Mouse (Mus musculus) forebrain, embryonic 16.5 days (tissue): Measurements from ENCODE around the gene Pan3. TPM values are rescaled to one million over a fixed set of nuclear protein-coding genes. Genes with fewer than 3 reads are reported as not detected.
"Not testable (repeated sequence)": the region's sequence is repeated elsewhere in the genome, so short reads cannot be mapped to it uniquely, and the experiment has no call there.

Source experiments
- ATAC-seq: fragments of 200-750 bp; cut with Nextera tagmentation; 2 replicates; pipeline ENCODE4 v1.8.0; 2017; ENCODE audit warnings: mild to moderate bottlenecking, moderate library complexity
- H3K27ac ChIP-seq: fragments of 300-500 bp; sonication (generic); 2 replicates; pipeline ENCODE4 v1.5.1; 2014; ENCODE audit warnings: low read length, control low read depth
- H3K27me3 ChIP-seq: fragments of 300-500 bp; sonication (generic); replicated peaks from 2 replicates; pipeline ENCODE4 v1.6.1; 2014; ENCODE audit warnings: low read length; ENCODE audit not compliant: control insufficient read depth, insufficient read depth
- H3K36me3 ChIP-seq: fragments of 300-500 bp; sonication (generic); 2 replicates; pipeline ENCODE4 v1.6.1; 2014; ENCODE audit not compliant: control insufficient read depth, insufficient read depth
- H3K4me1 ChIP-seq: fragments of 300-500 bp; sonication (generic); replicated peaks from 2 replicates; pipeline ENCODE4 v1.6.1; 2014; ENCODE audit warnings: low read length; ENCODE audit not compliant: control insufficient read depth, insufficient read depth
- H3K4me2 ChIP-seq: fragments of 300-500 bp; sonication (generic); 2 replicates; pipeline ENCODE4 v1.6.1; 2014; ENCODE audit warnings: mild to moderate bottlenecking, low read length, control low read depth
- H3K4me3 ChIP-seq: fragments of 300-500 bp; sonication (generic); replicated peaks from 2 replicates; pipeline ENCODE4 v1.5.1; 2014; ENCODE audit warnings: mild to moderate bottlenecking, low read length, control low read depth
- H3K9ac ChIP-seq: fragments of 300-500 bp; sonication (generic); replicated peaks from 2 replicates; pipeline ENCODE4 v1.6.1; 2014; ENCODE audit warnings: low read depth, low read length, control low read depth
- H3K9me3 ChIP-seq: fragments of 300-500 bp; sonication (generic); 2 replicates; pipeline ENCODE4 v1.6.1; 2016; ENCODE audit warnings: low read length; ENCODE audit not compliant: control insufficient read depth
- WGBS: fragments of 180-500 bp; shearing (Covaris S2); extraction: QIAGEN DNeasy Blood & Tissue Kit; methylation state at CpG from one replicate; pipeline ENCODE4 v1.1.7; 2014; 5-methylcytosine and 5-hydroxymethylcytosine counted together
- polyA plus RNA-seq: library from polyadenylated mRNA; unstranded; fragments of >200 nt; fragmentation: Nextera tagmentation; extraction: Ambion mirVana; gene quantifications from 2 replicates; pipeline ENCODE4 v1.2.1, GENCODE M21; 2015

Gene Pan3
- polyA plus RNA-seq, 1 experiment from 2014 or later = 67.0 TPM

GRCm38 (mm10) chr5:147551879-147552627, 122.1 kb downstream of the Pan3 start:
- 88% methylated on average over 13 of the region's 13 CpGs for WGBS
- H3K36me3 ChIP-seq = peaks cover 6% of the 10 kb centered on the region; the same call in 1 of the 2 replicates
- no peak overlapping the region for H3K9ac ChIP-seq

DNA sequence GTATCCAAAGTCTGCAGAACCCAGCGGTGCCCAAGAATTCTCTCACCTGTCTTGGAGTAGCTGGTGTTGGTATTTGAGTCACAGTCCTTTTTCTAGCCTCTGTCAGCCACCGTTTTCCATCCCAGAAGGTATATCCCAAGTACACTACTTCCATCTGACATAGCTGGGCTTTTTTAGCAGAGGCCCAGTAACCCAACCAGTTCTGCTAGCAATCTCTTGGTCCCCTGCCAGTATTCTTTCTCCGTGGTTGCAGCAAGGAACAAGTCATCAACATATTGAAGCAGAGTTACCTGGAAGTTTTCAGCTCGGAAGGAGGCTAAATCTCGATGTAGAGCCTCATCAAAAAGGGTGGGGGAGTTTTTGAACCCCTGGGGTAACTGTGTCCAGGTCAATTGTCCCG, 127.7 kb downstream of the Pan3 start:
- not testable (repeated sequence) for H3K27me3 ChIP-seq, H3K4me2 ChIP-seq, H3K9me3 ChIP-seq, H3K4me3 ChIP-seq, H3K27ac ChIP-seq, ATAC-seq, H3K4me1 ChIP-seq, H3K9ac ChIP-seq, H3K36me3 ChIP-seq
- WGBS = 73% methylated on average over 5 of the region's 6 CpGs

More at GRCm38 (mm10) chr5:147551879-147552627, 122.1 kb downstream of the Pan3 start:
- ATAC-seq = no peak
- H3K4me3 ChIP-seq = no peak overlapping the region
- no peak overlapping the region for H3K27ac ChIP-seq
- no peaks in the 10 kb centered on the region for H3K9me3 ChIP-seq
- H3K27me3 ChIP-seq = no peaks in the 10 kb centered on the region
- no peak overlapping the region for H3K4me2 ChIP-seq
- no peaks in the 10 kb centered on the region for H3K4me1 ChIP-seq

GRCm38 (mm10) chr5:147563511-147564139, 133.7 kb downstream of the Pan3 start:
- H3K4me1 ChIP-seq = no peaks in the 10 kb centered on the region
- H3K4me2 ChIP-seq = no peak overlapping the region
- no peak for ATAC-seq
- 35% methylated on average over 18 of the region's 18 CpGs for WGBS
- H3K9ac ChIP-seq = no peak overlapping the region
- no peaks in the 10 kb centered on the region for H3K27me3 ChIP-seq
- H3K27ac ChIP-seq = no peak overlapping the region
- no peak overlapping the region for H3K4me3 ChIP-seq
- no peaks in the 10 kb centered on the region for H3K9me3 ChIP-seq
- no peaks in the 10 kb centered on the region for H3K36me3 ChIP-seq

DNA sequence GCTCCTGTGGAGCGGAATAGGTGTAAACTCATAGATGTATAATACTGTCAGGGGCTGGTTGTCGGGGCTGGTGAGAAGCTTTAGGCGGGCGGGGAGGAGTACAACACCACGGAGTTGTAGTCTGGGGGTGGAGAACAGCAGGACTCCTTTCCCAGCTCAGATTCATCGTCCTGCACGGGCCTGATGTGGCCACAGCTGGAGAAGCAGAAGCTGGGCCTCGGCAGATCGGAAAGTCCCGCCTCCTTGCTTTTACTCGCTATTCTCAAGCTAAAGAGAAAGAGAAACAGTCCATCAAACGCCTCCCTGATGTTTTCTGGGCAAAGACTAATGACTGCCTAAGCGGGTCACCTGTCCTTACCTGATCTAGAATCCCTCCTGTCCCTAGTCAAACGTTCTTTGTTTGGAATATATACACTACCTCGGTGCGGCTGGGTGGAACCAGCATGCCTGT, 134.2 kb downstream of the Pan3 start:
- no peak overlapping the region for H3K9ac ChIP-seq
- no peak overlapping the region for H3K4me3 ChIP-seq
- no peaks in the 10 kb centered on the region for H3K27me3 ChIP-seq
- ATAC-seq = no peak
- no peak overlapping the region for H3K4me2 ChIP-seq
- H3K36me3 ChIP-seq = no peaks in the 10 kb centered on the region
- no peaks in the 10 kb centered on the region for H3K4me1 ChIP-seq
- H3K27ac ChIP-seq = no peak overlapping the region
- no peaks in the 10 kb centered on the region for H3K9me3 ChIP-seq
- WGBS = 23% methylated on average over 16 of the region's 16 CpGs

- no peaks in the 10 kb centered on the region for H3K36me3 ChIP-seq
- no peak for ATAC-seq
- 89% methylated on average over 7 of the region's 7 CpGs for WGBS
- no peaks in the 10 kb centered on the region for H3K9me3 ChIP-seq
- H3K27me3 ChIP-seq = no peaks in the 10 kb centered on the region
- H3K4me3 ChIP-seq = no peak overlapping the region
- H3K27ac ChIP-seq = no peak overlapping the region
- no peak overlapping the region for H3K9ac ChIP-seq
- no peak overlapping the region for H3K4me2 ChIP-seq
- no peaks in the 10 kb centered on the region for H3K4me1 ChIP-seq
Measured at GRCm38 (mm10) chr5:147565444-147565843, 135.5 kb downstream of the Pan3 start.

- 68% methylated on average over 7 of the region's 7 CpGs for WGBS
- ATAC-seq = no peak
- Histone ChIP-seq H3K9ac (no peak overlapping the region), H3K4me3 (no peak overlapping the region), H3K9me3 (no peaks in the 10 kb centered on the region), H3K4me1 (no peaks in the 10 kb centered on the region), H3K27ac (no peak overlapping the region), H3K27me3 (no peaks in the 10 kb centered on the region), H3K36me3 (no peaks in the 10 kb centered on the region), H3K4me2 (no peak overlapping the region)
Measured at GRCm38 (mm10) chr5:147566335-147566734, 136.4 kb downstream of the Pan3 start.

DNA sequence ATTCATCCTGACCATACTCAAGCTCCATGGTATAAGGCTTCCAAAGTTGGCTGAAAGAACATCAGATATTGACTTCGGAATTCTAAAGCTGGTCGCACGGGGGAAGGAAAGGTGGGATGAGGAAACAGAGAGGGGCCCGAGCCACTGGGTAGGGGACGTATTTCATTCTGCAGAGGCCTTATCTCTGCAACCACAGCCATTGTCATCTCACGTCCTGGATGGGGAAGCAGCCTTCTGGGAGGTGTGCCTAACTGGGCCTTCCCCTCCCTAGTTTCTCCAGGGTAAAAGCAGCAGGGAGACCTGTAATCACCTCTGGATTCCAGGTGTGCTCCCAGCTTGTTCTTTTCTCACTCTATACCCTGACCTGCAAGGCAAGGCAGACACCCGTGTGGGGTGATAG, 142.7 kb downstream of the Pan3 start:
- Histone ChIP-seq H3K4me2 (no peak overlapping the region), H3K27ac (no peak overlapping the region), H3K4me1 (no peaks in the 10 kb centered on the region), H3K36me3 (no peaks in the 10 kb centered on the region), H3K4me3 (no peak overlapping the region), H3K9ac (no peak overlapping the region), H3K27me3 (no peaks in the 10 kb centered on the region), H3K9me3 (no peaks in the 10 kb centered on the region)
- no peak for ATAC-seq
- WGBS = 88% methylated on average over 7 of the region's 7 CpGs

GRCm38 (mm10) chr5:147573555-147573954, 143.6 kb downstream of the Pan3 start:
- no peak for ATAC-seq
- no peak overlapping the region for H3K9ac ChIP-seq
- no peak overlapping the region for H3K4me2 ChIP-seq
- H3K27ac ChIP-seq = no peak overlapping the region
- H3K4me1 ChIP-seq = no peaks in the 10 kb centered on the region
- no peaks in the 10 kb centered on the region for H3K27me3 ChIP-seq
- no peak overlapping the region for H3K4me3 ChIP-seq
- WGBS = 93% methylated on average over 1 of the region's 1 CpGs
- H3K9me3 ChIP-seq = no peaks in the 10 kb centered on the region
- no peaks in the 10 kb centered on the region for H3K36me3 ChIP-seq

- Histone ChIP-seq H3K27ac (no peak overlapping the region), H3K4me3 (no peak overlapping the region), H3K4me2 (no peak overlapping the region), H3K36me3 (no peaks in the 10 kb centered on the region), H3K9me3 (no peaks in the 10 kb centered on the region), H3K4me1 (no peaks in the 10 kb centered on the region), H3K9ac (no peak overlapping the region), H3K27me3 (no peaks in the 10 kb centered on the region)
- no peak for ATAC-seq
- WGBS = 65% methylated on average over 8 of the region's 8 CpGs
Measured at GRCm38 (mm10) chr5:147574517-147574916, 144.6 kb downstream of the Pan3 start.
